Mouse (Mus musculus): ENCODE data around the gene Rgs17. TPM values are rescaled to one million over a fixed set of nuclear protein-coding genes. Genes with fewer than 3 reads are reported as not detected.
A peak's percentile ranks its signal among the peaks of the same experiment; 100 is the strongest.

The Rgs17 gene
- polyA plus RNA-seq, 1 experiment, result 0.03 TPM

GRCm38 (mm10) chr10:5807683-5808082, 114.5 kb downstream of the Rgs17 start:
- TF ChIP-seq POLR2A (IDR thresholded peaks at IDR 0.05; ENCODE audit: low read depth, low read length) (no peak), CTCF (IDR thresholded peaks at IDR 0.05; ENCODE audit: extremely low read depth, insufficient read length, insufficient replicate concordance, low read depth, low read length) (no peak)
- Histone ChIP-seq H3K36me3 (ENCODE audit: control insufficient read depth, insufficient read depth, low read length) (peaks cover 9% of the 10 kb centered on the region), H3K27ac (ENCODE audit: insufficient read depth, low read depth, low read length) (peak overlapping the region; percentile 94), H3K4me3 (ENCODE audit: low read depth, low read length) (no peak overlapping the region), H3K27me3 (ENCODE audit: control insufficient read depth, insufficient read depth, low read length) (no peaks in the 10 kb centered on the region), H3K4me1 (ENCODE audit: control insufficient read depth, insufficient read depth, insufficient read length, low read length) (peaks cover 13% of the 10 kb centered on the region)
- 9% methylated on average over 2 of the region's 2 CpGs for WGBS

GRCm38 (mm10) chr10:5806996-5807395, 115.2 kb downstream of the Rgs17 start:
- TF ChIP-seq CTCF (IDR thresholded peaks at IDR 0.05; ENCODE audit: extremely low read depth, insufficient read length, insufficient replicate concordance, low read depth, low read length) (no peak), POLR2A (IDR thresholded peaks at IDR 0.05; ENCODE audit: low read depth, low read length) (no peak)
- Histone ChIP-seq H3K27ac (ENCODE audit: insufficient read depth, low read depth, low read length) (peak overlapping the region; percentile 78), H3K36me3 (ENCODE audit: control insufficient read depth, insufficient read depth, low read length) (peaks cover 5% of the 10 kb centered on the region), H3K4me3 (ENCODE audit: low read depth, low read length) (no peak overlapping the region), H3K4me1 (ENCODE audit: control insufficient read depth, insufficient read depth, insufficient read length, low read length) (peaks cover 13% of the 10 kb centered on the region), H3K27me3 (ENCODE audit: control insufficient read depth, insufficient read depth, low read length) (no peaks in the 10 kb centered on the region)
- 17% methylated on average over 4 of the region's 4 CpGs for WGBS

- WGBS, result 3% methylated on average over 8 of the region's 8 CpGs
Observed at GRCm38 (mm10) chr10:5806416-5806815, 115.8 kb downstream of the Rgs17 start.

GRCm38 (mm10) chr10:5805731-5806307, 116.4 kb downstream of the Rgs17 start:
- WGBS, result 1% methylated on average over 43 of the region's 43 CpGs

More at GRCm38 (mm10) chr10:5806416-5806815, 115.8 kb downstream of the Rgs17 start:
- peaks cover 8% of the 10 kb centered on the region; the same call in 1 of the 2 replicates for H3K36me3 ChIP-seq (ENCODE audit: control insufficient read depth, insufficient read depth, low read length)
- no peaks in the 10 kb centered on the region for H3K27me3 ChIP-seq (ENCODE audit: control insufficient read depth, insufficient read depth, low read length)
- H3K4me3 ChIP-seq (ENCODE audit: low read depth, low read length), result peak overlapping the region; percentile 77
- peak overlapping the region; percentile 59 for H3K27ac ChIP-seq (ENCODE audit: insufficient read depth, low read depth, low read length)
- peaks cover 13% of the 10 kb centered on the region for H3K4me1 ChIP-seq (ENCODE audit: control insufficient read depth, insufficient read depth, insufficient read length, low read length)
- no peak for TF ChIP-seq CTCF (IDR thresholded peaks at IDR 0.05; ENCODE audit: extremely low read depth, insufficient read length, insufficient replicate concordance, low read depth, low read length)
- no peak for TF ChIP-seq POLR2A (IDR thresholded peaks at IDR 0.05; ENCODE audit: low read depth, low read length)

GRCm38 (mm10) chr10:5805243-5805730, 116.9 kb downstream of the Rgs17 start, which contains the start of gene Fbxo5:
Fbxo5 (minus strand) TSS chr10:5805600.
- no peaks in the 10 kb centered on the region for H3K27me3 ChIP-seq (ENCODE audit: control insufficient read depth, insufficient read depth, low read length)
- peaks cover 14% of the 10 kb centered on the region for H3K36me3 ChIP-seq (ENCODE audit: control insufficient read depth, insufficient read depth, low read length)
- TF ChIP-seq CTCF (IDR thresholded peaks at IDR 0.05; ENCODE audit: extremely low read depth, insufficient read length, insufficient replicate concordance, low read depth, low read length) (no peak), POLR2A (IDR thresholded peaks at IDR 0.05; ENCODE audit: low read depth, low read length) (peak; percentile 26; the same call in 1 of the 2 replicates)
- H3K4me3 ChIP-seq (ENCODE audit: low read depth, low read length), result peak within 1 kb of the TSS; percentile 81
- peak within 1 kb of the TSS; percentile 64 for H3K27ac ChIP-seq (ENCODE audit: insufficient read depth, low read depth, low read length)
- peaks cover 13% of the 10 kb centered on the region for H3K4me1 ChIP-seq (ENCODE audit: control insufficient read depth, insufficient read depth, insufficient read length, low read length)
- under 1% methylated on average over 42 of the region's 42 CpGs for WGBS

More at GRCm38 (mm10) chr10:5805731-5806307, 116.4 kb downstream of the Rgs17 start:
- Histone ChIP-seq H3K36me3 (ENCODE audit: control insufficient read depth, insufficient read depth, low read length) (peaks cover 12% of the 10 kb centered on the region), H3K4me3 (ENCODE audit: low read depth, low read length) (peak overlapping the region; percentile 77), H3K27ac (ENCODE audit: insufficient read depth, low read depth, low read length) (peak overlapping the region; percentile 64), H3K4me1 (ENCODE audit: control insufficient read depth, insufficient read depth, insufficient read length, low read length) (peaks cover 13% of the 10 kb centered on the region), H3K27me3 (ENCODE audit: control insufficient read depth, insufficient read depth, low read length) (no peaks in the 10 kb centered on the region)
- TF ChIP-seq CTCF (IDR thresholded peaks at IDR 0.05; ENCODE audit: extremely low read depth, insufficient read length, insufficient replicate concordance, low read depth, low read length), result no peak
- TF ChIP-seq POLR2A (IDR thresholded peaks at IDR 0.05; ENCODE audit: low read depth, low read length), result peak; percentile 74; the same call in 1 of the 2 replicates

GRCm38 (mm10) chr10:5804691-5805156, 117.5 kb downstream of the Rgs17 start:
- H3K36me3 ChIP-seq (ENCODE audit: control insufficient read depth, insufficient read depth, low read length), result peaks cover 19% of the 10 kb centered on the region
- H3K4me1 ChIP-seq (ENCODE audit: control insufficient read depth, insufficient read depth, insufficient read length, low read length), result peaks cover 13% of the 10 kb centered on the region
- no peak overlapping the region for H3K27ac ChIP-seq (ENCODE audit: insufficient read depth, low read depth, low read length)
- WGBS, result under 1% methylated on average over 24 of the region's 24 CpGs
- peak overlapping the region; percentile 81 for H3K4me3 ChIP-seq (ENCODE audit: low read depth, low read length)
- TF ChIP-seq POLR2A (IDR thresholded peaks at IDR 0.05; ENCODE audit: low read depth, low read length) (no peak), CTCF (IDR thresholded peaks at IDR 0.05; ENCODE audit: extremely low read depth, insufficient read length, insufficient replicate concordance, low read depth, low read length) (no peak)
- H3K27me3 ChIP-seq (ENCODE audit: control insufficient read depth, insufficient read depth, low read length), result no peaks in the 10 kb centered on the region

GRCm38 (mm10) chr10:5803739-5804138, 118.5 kb downstream of the Rgs17 start:
- Histone ChIP-seq H3K36me3 (ENCODE audit: control insufficient read depth, insufficient read depth, low read length) (peaks cover 19% of the 10 kb centered on the region), H3K27me3 (ENCODE audit: control insufficient read depth, insufficient read depth, low read length) (no peaks in the 10 kb centered on the region), H3K4me1 (ENCODE audit: control insufficient read depth, insufficient read depth, insufficient read length, low read length) (peaks cover 13% of the 10 kb centered on the region), H3K4me3 (ENCODE audit: low read depth, low read length) (no peak overlapping the region), H3K27ac (ENCODE audit: insufficient read depth, low read depth, low read length) (no peak overlapping the region)
- 4% methylated on average over 1 of the region's 1 CpGs for WGBS
- TF ChIP-seq POLR2A (IDR thresholded peaks at IDR 0.05; ENCODE audit: low read depth, low read length), result no peak
- TF ChIP-seq CTCF (IDR thresholded peaks at IDR 0.05; ENCODE audit: extremely low read depth, insufficient read length, insufficient replicate concordance, low read depth, low read length), result no peak
